Mouse (Mus musculus): ENCODE results near the gene Pecam1. TPM values are rescaled to one million over a fixed set of nuclear protein-coding genes. Genes with fewer than 3 reads are reported as not detected.

Pecam1 gene
- polyA plus RNA-seq, 1 experiment from 2014 or later, result 0.05 TPM

- CTCF ChIA-PET, result interaction anchor here (1.7 kb wide), 1 partner anchor 11 kb away, joined by 5 read pairs; no protein-coding TSS in a partner anchor
- in situ Hi-C loops (cut with MboI; ENCODE audit: low pct_unique_long_range_greater_than_20kb), result loop anchor here (25.0 kb wide), 1 partner anchor 261 kb away; no protein-coding TSS in a partner anchor
- no peak for TF ChIP-seq CTCF (IDR thresholded peaks at IDR 0.05)
- H3K27me3 ChIP-seq, result no peaks in the 10 kb centered on the region
- DNase-seq (ENCODE audit: low read depth, low spot score), result no peak
- POLR2A ChIA-PET, result no interaction called here
- ATAC-seq, result no peak
These were observed 22.6 kb upstream of the Pecam1 start for GRCm38 (mm10) chr11:106773061-106773460.

GRCm38 (mm10) chr11:106770195-106770974 is 20.0 kb upstream of the Pecam1 start:
- CTCF ChIA-PET, result interaction anchor here (0.7 kb wide), 1 partner anchor 11 kb away, joined by 3 read pairs; no protein-coding TSS in a partner anchor
- in situ Hi-C loops (cut with MboI; ENCODE audit: low pct_unique_long_range_greater_than_20kb), result loop anchor here (25.0 kb wide), 1 partner anchor 258 kb away; no protein-coding TSS in a partner anchor
- H3K27me3 ChIP-seq, result no peaks in the 10 kb centered on the region
- POLR2A ChIA-PET, result no interaction called here
- DNase-seq (ENCODE audit: low read depth, low spot score) (no peak), ATAC-seq (no peak)
- peak; percentile 79 for TF ChIP-seq CTCF (IDR thresholded peaks at IDR 0.05)

GRCm38 (mm10) chr11:106767516-106767915 is 17.1 kb upstream of the Pecam1 start:
- in situ Hi-C loops (cut with MboI; ENCODE audit: low pct_unique_long_range_greater_than_20kb), result loop anchor here (25.0 kb wide), 1 partner anchor 255 kb away; no protein-coding TSS in a partner anchor
- CTCF ChIA-PET, result no interaction called here
- no peaks in the 10 kb centered on the region for H3K27me3 ChIP-seq
- POLR2A ChIA-PET, result no interaction called here
- DNase-seq (ENCODE audit: low read depth, low spot score) (no peak), ATAC-seq (no peak)
- TF ChIP-seq CTCF (IDR thresholded peaks at IDR 0.05), result peak; percentile 47

- H3K27me3 ChIP-seq, result no peaks in the 10 kb centered on the region
- ChIA-PET POLR2A (no interaction called here), CTCF (interaction anchor here (1.2 kb wide), 1 partner anchor 154 kb away, joined by 3 read pairs; the partner anchor contains the start of gene Tex2)
- no peak for TF ChIP-seq CTCF (IDR thresholded peaks at IDR 0.05)
- ATAC-seq (no peak), DNase-seq (ENCODE audit: low read depth, low spot score) (no peak)
- in situ Hi-C loops (cut with MboI; ENCODE audit: low pct_unique_long_range_greater_than_20kb), result loop anchor here (25.0 kb wide), 1 partner anchor 254 kb away; no protein-coding TSS in a partner anchor
These were observed 16.3 kb upstream of the Pecam1 start for GRCm38 (mm10) chr11:106766611-106767162.

- in situ Hi-C loops (cut with MboI; ENCODE audit: low pct_unique_long_range_greater_than_20kb), result loop anchor here (25.0 kb wide), 1 partner anchor 250 kb away; no protein-coding TSS in a partner anchor
- TF ChIP-seq CTCF (IDR thresholded peaks at IDR 0.05), result no peak
- DNase-seq (ENCODE audit: low read depth, low spot score) (no peak), ATAC-seq (no peak)
- ChIA-PET POLR2A (no interaction called here), CTCF (interaction anchor here (1.1 to 2.1 kb wide), 2 partner anchors 11 to 20 kb away, joined by 3 to 5 read pairs; no protein-coding TSS in a partner anchor)
- H3K27me3 ChIP-seq, result no peaks in the 10 kb centered on the region
These were observed 12.4 kb upstream of the Pecam1 start for GRCm38 (mm10) chr11:106762800-106763185.

GRCm38 (mm10) chr11:106762139-106762799 is 11.8 kb upstream of the Pecam1 start:
- CTCF ChIA-PET, result interaction anchor here (1.1 to 2.1 kb wide), 2 partner anchors 11 to 19 kb away, joined by 3 to 5 read pairs; no protein-coding TSS in a partner anchor
- H3K27me3 ChIP-seq, result no peaks in the 10 kb centered on the region
- DNase-seq (ENCODE audit: low read depth, low spot score) (no peak), ATAC-seq (no peak)
- no peak for TF ChIP-seq CTCF (IDR thresholded peaks at IDR 0.05)
- in situ Hi-C loops (cut with MboI; ENCODE audit: low pct_unique_long_range_greater_than_20kb), result loop anchor here (25.0 kb wide), 1 partner anchor 250 kb away; no protein-coding TSS in a partner anchor
- POLR2A ChIA-PET, result no interaction called here

GRCm38 (mm10) chr11:106760511-106760910 is 10.1 kb upstream of the Pecam1 start:
- ChIA-PET CTCF (no interaction called here), POLR2A (no interaction called here)
- ATAC-seq (no peak), DNase-seq (ENCODE audit: low read depth, low spot score) (no peak)
- TF ChIP-seq CTCF (IDR thresholded peaks at IDR 0.05), result no peak
- in situ Hi-C loops (cut with MboI; ENCODE audit: low pct_unique_long_range_greater_than_20kb), result loop anchor here (25.0 kb wide), 1 partner anchor 248 kb away; no protein-coding TSS in a partner anchor
- no peaks in the 10 kb centered on the region for H3K27me3 ChIP-seq

GRCm38 (mm10) chr11:106759028-106759427 is 8.6 kb upstream of the Pecam1 start:
- ChIA-PET CTCF (no interaction called here), POLR2A (no interaction called here)
- H3K27me3 ChIP-seq, result no peaks in the 10 kb centered on the region
- no peak for TF ChIP-seq CTCF (IDR thresholded peaks at IDR 0.05)
- ATAC-seq (no peak), DNase-seq (ENCODE audit: low read depth, low spot score) (no peak)
- in situ Hi-C loops (cut with MboI; ENCODE audit: low pct_unique_long_range_greater_than_20kb), result loop anchor here (25.0 kb wide), 1 partner anchor 247 kb away; no protein-coding TSS in a partner anchor

GRCm38 (mm10) chr11:106755583-106755982 is 5.2 kb upstream of the Pecam1 start:
- in situ Hi-C loops (cut with MboI; ENCODE audit: low pct_unique_long_range_greater_than_20kb), result loop anchor here (25.0 kb wide), 1 partner anchor 243 kb away; no protein-coding TSS in a partner anchor
- TF ChIP-seq CTCF (IDR thresholded peaks at IDR 0.05), result no peak
- ATAC-seq (peak; percentile 51), DNase-seq (ENCODE audit: low read depth, low spot score) (no peak)
- CTCF ChIA-PET, result no interaction called here
- POLR2A ChIA-PET, result no interaction called here
- H3K27me3 ChIP-seq, result no peaks in the 10 kb centered on the region

GRCm38 (mm10) chr11:106753314-106753713 is 2.9 kb upstream of the Pecam1 start:
- no peak for ATAC-seq
- ChIA-PET POLR2A (no interaction called here), CTCF (interaction anchor here (3.9 kb wide), 1 partner anchor 11 kb away, joined by 14 read pairs; no protein-coding TSS in a partner anchor)
- TF ChIP-seq CTCF (IDR thresholded peaks at IDR 0.05), result no peak
- in situ Hi-C loops (cut with MboI; ENCODE audit: low pct_unique_long_range_greater_than_20kb), result loop anchor here (25.0 kb wide), 1 partner anchor 241 kb away; no protein-coding TSS in a partner anchor
- H3K27me3 ChIP-seq, result no peaks in the 10 kb centered on the region
- DNase-seq (ENCODE audit: low read depth, low spot score), result no peak

Measured in Patski (cell line).